Mouse (Mus musculus) intestine, postnatal 0 days (tissue): Measurements from ENCODE around the gene Them4. TPM values are rescaled to one million over a fixed set of nuclear protein-coding genes. Genes with fewer than 3 reads are reported as not detected.
A peak's percentile ranks its signal among the peaks of the same experiment; 100 is the strongest.

Source experiments
- ATAC-seq: fragments of 200-750 bp; cut with Nextera tagmentation; 2 replicates; pipeline ENCODE4 v1.8.0; 2017; ENCODE audit warnings: mild to moderate bottlenecking, moderate TSS enrichment, moderate library complexity
- H3K27ac ChIP-seq: fragments of 300-500 bp; sonication (generic); 2 replicates; pipeline ENCODE4 v1.5.1; 2014; ENCODE audit warnings: mild to moderate bottlenecking, low read depth, low read length, moderate library complexity
- H3K27me3 ChIP-seq: fragments of 300-500 bp; sonication (generic); replicated peaks from 2 replicates; pipeline ENCODE4 v1.6.1; 2014; ENCODE audit warnings: low read length, mixed read lengths; ENCODE audit not compliant: control insufficient read depth, insufficient read depth
- H3K36me3 ChIP-seq: fragments of 300-500 bp; sonication (generic); 2 replicates; pipeline ENCODE4 v1.6.1; 2014; ENCODE audit warnings: mild to moderate bottlenecking, moderate library complexity; ENCODE audit not compliant: control insufficient read depth, insufficient read depth
- H3K4me1 ChIP-seq: fragments of 300-500 bp; sonication (generic); replicated peaks from 2 replicates; pipeline ENCODE4 v1.6.1; 2014; ENCODE audit warnings: antibody characterized with exemption, low read length, mixed read lengths; ENCODE audit not compliant: control insufficient read depth, insufficient read depth
- H3K4me2 ChIP-seq: fragments of 300-500 bp; sonication (generic); replicated peaks from 2 replicates; pipeline ENCODE4 v1.6.1; 2014; ENCODE audit warnings: low read depth, mild to moderate bottlenecking, moderate library complexity
- H3K4me3 ChIP-seq: fragments of 300-500 bp; sonication (generic); 2 replicates; pipeline ENCODE4 v1.5.1; 2014; ENCODE audit warnings: low read depth, low read length
- H3K9ac ChIP-seq: fragments of 300-500 bp; sonication (generic); 2 replicates; pipeline ENCODE4 v1.6.1; 2014; ENCODE audit warnings: mild to moderate bottlenecking, low read depth, low read length
- H3K9me3 ChIP-seq: fragments of 300-500 bp; sonication (generic); 2 replicates; pipeline ENCODE4 v1.6.1; 2016; ENCODE audit warnings: mixed run types; ENCODE audit not compliant: control insufficient read depth
- CTCF ChIP-seq: sonication (generic); IDR thresholded peaks from 2 replicates; pipeline ENCODE4 v1.5.1; 2016; ENCODE audit warnings: low read depth, mild to moderate bottlenecking, control low read depth, antibody characterized with exemption, moderate library complexity
- WGBS: fragments of 180-500 bp; shearing (Covaris S2); extraction: QIAGEN DNeasy Blood & Tissue Kit; methylation state at CpG from one replicate; pipeline ENCODE4 v1.1.7; 2014; 5-methylcytosine and 5-hydroxymethylcytosine counted together
- polyA plus RNA-seq: library from polyadenylated mRNA; unstranded; fragments of >200 nt; fragmentation: Nextera tagmentation; extraction: Ambion mirVana; gene quantifications from 2 replicates; pipeline ENCODE4 v1.2.1, GENCODE M21; 2015

Gene Them4
- polyA plus RNA-seq, 1 experiment from 2014 or later: 18.0 TPM

DNA sequence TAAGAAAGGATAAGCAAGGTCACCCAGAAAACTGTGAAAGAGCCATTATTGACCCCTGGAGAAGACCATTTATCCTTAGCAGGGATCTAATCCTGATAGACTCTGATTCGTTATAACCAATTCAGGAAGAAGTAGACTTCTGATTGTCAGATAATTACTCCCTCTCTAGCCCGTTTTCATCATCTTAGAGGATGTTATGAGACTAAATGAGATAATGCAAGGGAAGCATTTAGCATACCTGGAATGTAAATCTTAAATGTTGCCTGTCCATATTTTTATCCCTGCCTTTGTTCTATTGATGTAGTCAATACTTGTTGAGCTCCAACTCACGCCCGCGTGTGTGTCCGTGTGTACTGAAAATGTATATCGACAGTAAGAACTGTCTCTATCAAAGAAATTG, 602 bp downstream of the Them4 start:
- peak overlapping the region; percentile 67 for H3K4me3 ChIP-seq
- 0 out of 2 replicates have a peak, but pooled peaks cover 2% of the 10 kb centered on the region for H3K4me1 ChIP-seq
- WGBS: 25% methylated on average over 7 of the region's 7 CpGs
- peak overlapping the region; percentile 57 for H3K9ac ChIP-seq
- H3K27me3 ChIP-seq: no peaks in the 10 kb centered on the region
- H3K27ac ChIP-seq: peak overlapping the region; percentile 82
- no peak for TF ChIP-seq CTCF
- H3K36me3 ChIP-seq: no peaks in the 10 kb centered on the region
- no peak for ATAC-seq
- peak overlapping the region; percentile 82 for H3K4me2 ChIP-seq
- no peaks in the 10 kb centered on the region for H3K9me3 ChIP-seq

DNA sequence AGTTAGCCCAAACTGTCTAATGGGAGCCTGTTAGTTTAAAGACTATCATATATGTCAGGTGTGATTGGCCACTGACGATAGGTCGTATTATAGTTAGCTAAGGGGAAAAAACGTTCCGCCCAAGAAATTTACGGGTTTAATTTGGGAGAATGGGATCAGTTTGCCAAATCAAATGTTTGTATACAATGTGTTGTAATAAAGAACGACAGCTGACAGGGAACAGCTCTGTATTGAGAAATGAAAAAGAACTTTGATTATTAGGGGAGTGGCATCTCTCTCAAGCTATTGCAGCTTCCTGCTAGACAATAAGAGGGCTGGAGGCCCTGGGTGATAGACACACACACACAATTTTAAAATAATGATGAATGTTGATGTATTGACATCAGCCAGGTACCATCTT, 1.0 kb downstream of the Them4 start:
- TF ChIP-seq CTCF: no peak
- no peaks in the 10 kb centered on the region for H3K9me3 ChIP-seq
- peak overlapping the region; percentile 82 for H3K4me2 ChIP-seq
- 36% methylated on average over 6 of the region's 6 CpGs for WGBS
- H3K4me1 ChIP-seq: 0 out of 2 replicates have a peak, but pooled peaks cover 2% of the 10 kb centered on the region
- no peaks in the 10 kb centered on the region for H3K27me3 ChIP-seq
- H3K27ac ChIP-seq: peak overlapping the region; percentile 82
- H3K9ac ChIP-seq: peak overlapping the region; percentile 57; the same call in 1 of the 2 replicates
- H3K36me3 ChIP-seq: no peaks in the 10 kb centered on the region
- peak overlapping the region; percentile 67 for H3K4me3 ChIP-seq
- no peak for ATAC-seq

DNA sequence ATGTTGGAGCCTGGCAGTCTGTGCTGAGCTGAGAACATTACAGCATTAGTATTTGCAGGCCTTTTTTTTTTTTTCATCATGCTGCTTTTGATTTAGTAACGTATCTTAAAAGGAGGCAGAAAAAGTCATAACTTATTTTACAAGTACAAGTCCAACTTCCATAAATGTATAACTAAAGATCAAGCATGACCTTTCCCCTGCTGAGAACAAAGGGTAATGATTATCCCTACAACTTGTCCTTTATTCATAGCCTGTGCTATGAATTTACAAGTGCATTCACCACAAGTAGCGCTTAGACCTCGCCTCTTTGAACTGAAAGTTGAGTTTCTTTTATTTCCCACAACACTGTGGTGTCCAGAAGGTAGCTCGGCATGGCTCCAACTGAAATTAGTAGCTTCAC, 1.5 kb downstream of the Them4 start:
- H3K36me3 ChIP-seq: no peaks in the 10 kb centered on the region
- no peak overlapping the region for H3K9ac ChIP-seq
- TF ChIP-seq CTCF: no peak
- H3K4me1 ChIP-seq: 0 out of 2 replicates have a peak, but pooled peaks cover 2% of the 10 kb centered on the region
- peak overlapping the region; percentile 67 for H3K4me3 ChIP-seq
- 42% methylated on average over 4 of the region's 4 CpGs for WGBS
- peak; percentile 19; the same call in 1 of the 2 replicates for ATAC-seq
- H3K9me3 ChIP-seq: no peaks in the 10 kb centered on the region
- H3K27me3 ChIP-seq: no peaks in the 10 kb centered on the region
- H3K4me2 ChIP-seq: peak overlapping the region; percentile 82
- peak overlapping the region; percentile 82 for H3K27ac ChIP-seq

DNA sequence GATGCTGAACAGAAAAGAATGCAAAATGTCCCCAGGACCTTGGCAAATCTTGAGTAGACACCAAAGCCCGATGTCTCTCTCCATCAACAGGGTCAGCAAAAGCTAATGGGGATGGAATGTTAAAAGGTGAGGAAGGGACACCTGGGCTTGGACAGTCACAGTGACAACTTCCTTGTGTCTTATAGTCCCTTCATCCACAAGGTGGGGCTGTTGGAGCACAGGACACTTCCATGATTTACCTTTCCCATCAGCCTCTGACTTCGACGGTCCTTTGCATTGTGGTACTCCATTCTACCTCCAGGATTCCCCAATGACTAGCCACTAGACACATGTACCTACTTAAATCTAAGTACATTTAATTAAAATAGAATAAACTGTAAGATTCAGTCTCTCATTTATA, 18.8 kb downstream of the Them4 start:
- no peaks in the 10 kb centered on the region for H3K27me3 ChIP-seq
- H3K4me3 ChIP-seq: no peak overlapping the region
- peak; percentile 71 for TF ChIP-seq CTCF
- no peak overlapping the region for H3K9ac ChIP-seq
- H3K4me2 ChIP-seq: no peak overlapping the region
- no peaks in the 10 kb centered on the region for H3K4me1 ChIP-seq
- H3K9me3 ChIP-seq: no peaks in the 10 kb centered on the region
- no peak for ATAC-seq
- H3K36me3 ChIP-seq: peaks cover 48% of the 10 kb centered on the region
- no peak overlapping the region for H3K27ac ChIP-seq
- WGBS: 44% methylated on average over 3 of the region's 3 CpGs

DNA sequence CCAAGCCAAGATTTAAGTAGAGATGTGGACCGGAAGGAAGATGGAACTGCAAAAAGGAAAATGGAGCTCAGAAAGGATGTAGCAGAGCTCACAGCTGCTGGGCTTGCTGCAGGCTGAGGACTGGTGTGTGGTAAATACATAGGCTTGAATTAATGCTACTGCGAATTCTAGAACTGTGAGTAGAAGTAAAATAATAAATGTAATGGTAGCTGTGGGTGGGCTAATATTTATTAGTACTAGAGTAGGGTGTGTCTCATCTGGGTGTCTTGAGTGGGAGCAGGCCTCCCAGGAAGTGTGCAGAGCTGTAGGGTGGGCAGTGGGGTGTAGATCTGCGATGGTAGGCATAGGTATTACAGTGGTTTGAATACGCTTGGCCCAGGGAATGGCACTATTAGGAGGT, 24.6 kb downstream of the Them4 start:
- ATAC-seq: no peak
- WGBS: 93% methylated on average over 4 of the region's 4 CpGs
- no peaks in the 10 kb centered on the region for H3K9me3 ChIP-seq
- no peak overlapping the region for H3K27ac ChIP-seq
- no peak overlapping the region for H3K9ac ChIP-seq
- H3K27me3 ChIP-seq: no peaks in the 10 kb centered on the region
- no peak overlapping the region for H3K4me3 ChIP-seq
- no peak for TF ChIP-seq CTCF
- H3K4me2 ChIP-seq: no peak overlapping the region
- H3K4me1 ChIP-seq: no peaks in the 10 kb centered on the region
- H3K36me3 ChIP-seq: peaks cover 28% of the 10 kb centered on the region

DNA sequence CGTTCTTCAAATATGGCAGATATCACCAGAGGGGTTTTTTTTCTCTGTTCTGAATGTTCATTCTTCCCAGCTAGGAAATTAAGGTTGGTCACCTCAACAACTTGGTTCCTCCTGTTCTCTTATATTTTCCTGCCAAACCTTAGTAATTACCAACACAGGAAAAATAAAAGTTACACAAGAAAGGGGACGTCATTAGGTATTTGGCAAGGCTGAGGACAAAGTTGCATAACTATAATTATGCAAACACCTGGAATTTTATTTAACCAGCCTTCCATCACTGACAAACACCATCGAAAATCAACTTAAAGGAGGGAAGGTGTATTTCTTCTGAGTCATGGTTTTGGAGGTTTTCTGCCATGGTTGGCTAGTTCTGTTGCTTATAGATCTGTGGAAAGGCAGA, 28.6 kb downstream of the Them4 start:
- no peak overlapping the region for H3K27ac ChIP-seq
- WGBS: 77% methylated on average over 3 of the region's 3 CpGs
- TF ChIP-seq CTCF: no peak
- no peak for ATAC-seq
- no peaks in the 10 kb centered on the region for H3K27me3 ChIP-seq
- H3K4me1 ChIP-seq: no peaks in the 10 kb centered on the region
- no peak overlapping the region for H3K9ac ChIP-seq
- no peak overlapping the region for H3K4me3 ChIP-seq
- no peak overlapping the region for H3K4me2 ChIP-seq
- 0 out of 2 replicates have a peak, but pooled peaks cover under 1% of the 10 kb centered on the region for H3K36me3 ChIP-seq
- H3K9me3 ChIP-seq: no peaks in the 10 kb centered on the region

DNA sequence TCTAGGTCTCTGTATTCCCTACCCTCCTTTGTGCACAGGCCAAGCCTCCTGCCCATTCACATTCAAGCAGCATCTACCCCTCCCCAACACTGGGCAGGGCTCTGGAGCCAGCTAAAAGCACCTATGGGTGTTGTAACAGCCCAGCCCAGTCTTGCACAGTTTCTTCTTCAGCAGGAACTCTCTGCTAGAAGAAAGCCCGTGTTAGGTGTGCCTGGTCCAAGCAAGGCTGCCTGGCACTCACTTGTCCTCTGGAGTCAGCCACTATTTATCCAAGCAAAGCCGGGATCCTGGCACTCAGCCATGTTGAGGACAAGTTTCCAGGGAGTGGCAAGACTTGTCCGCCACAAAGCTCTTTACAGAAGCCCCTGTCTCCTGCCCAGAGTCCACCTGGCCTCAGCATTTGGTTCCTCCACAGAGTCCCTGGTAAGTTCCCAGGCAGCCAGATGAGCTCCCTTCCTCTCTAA, 32.1 kb downstream of the Them4 start, which contains the start of gene Them5:
Gene Them5 (plus strand): TSS at position 141 of the 464 bp plus-strand sequence.
- no peak for ATAC-seq

More for the DNA sequence above, 32.1 kb downstream of the Them4 start, which contains the start of gene Them5:
- no peaks in the 10 kb centered on the region for H3K4me1 ChIP-seq
- no peaks in the 10 kb centered on the region for H3K9me3 ChIP-seq
- H3K9ac ChIP-seq: no peak within 1 kb of the TSS
- 25% methylated on average over 3 of the region's 3 CpGs for WGBS
- H3K4me3 ChIP-seq: no peak within 1 kb of the TSS
- no peak within 1 kb of the TSS for H3K27ac ChIP-seq
- H3K27me3 ChIP-seq: no peaks in the 10 kb centered on the region
- H3K4me2 ChIP-seq: no peak within 1 kb of the TSS
- TF ChIP-seq CTCF: no peak
- H3K36me3 ChIP-seq: no peaks in the 10 kb centered on the region
